Mouse (Mus musculus) CH12.LX (cell line): ENCODE results near the gene Man1b1. TPM values are rescaled to one million over a fixed set of nuclear protein-coding genes. Genes with fewer than 3 reads are reported as not detected.
A peak's percentile ranks its signal among the peaks of the same experiment; 100 is the strongest.

Experiments
- DNase-seq: peaks from one replicate; pipeline ENCODE4 v3.0.0-alpha.2; 2013; ENCODE audit errors: extremely low read depth
- H3K27ac ChIP-seq: 2 replicates; pipeline ENCODE4 v1.5.1; 2012; ENCODE audit warnings: low read depth, mild to moderate bottlenecking, control low read depth, moderate library complexity; ENCODE audit not compliant: insufficient read depth
- H3K27me3 ChIP-seq: replicated peaks from 2 replicates; pipeline ENCODE3; 2012; ENCODE audit warnings: inconsistent platforms
- H3K36me3 ChIP-seq, 2 experiments: replicated peaks in 1 of 2; 2 replicates each; pipeline versions ENCODE3 to v1.6.1; 2012; ENCODE audit warnings: inconsistent platforms in 1 of 2, low read length in 1 of 2, mild to moderate bottlenecking in 1 of 2, mixed read lengths in 1 of 2, moderate library complexity in 1 of 2; ENCODE audit not compliant: control insufficient read depth in 1 of 2, insufficient read depth in 1 of 2
- H3K4me1 ChIP-seq, 2 experiments: 2 replicates each; pipeline ENCODE4 v1.6.1; 2012; ENCODE audit warnings: inconsistent platforms in 1 of 2, moderate library complexity in 1 of 2; ENCODE audit not compliant: insufficient read depth in 2 of 2, control insufficient read depth in 1 of 2
- H3K4me2 ChIP-seq: 2 replicates; pipeline ENCODE4 v1.6.1; 2012; ENCODE audit warnings: low read depth, mild to moderate bottlenecking, control low read depth; ENCODE audit not compliant: poor library complexity, insufficient read depth, severe bottlenecking
- H3K4me3 ChIP-seq, 3 experiments: fragments of 150-350 bp in 1 of 3; sonication (generic) in 1 of 3; replicated peaks in 1 of 3; 2 replicates each; pipeline versions ENCODE3 to v1.5.1; 2011 to 2012; ENCODE audit warnings: low read depth in 2 of 3, low read length in 2 of 3, mild to moderate bottlenecking in 2 of 3, moderate library complexity in 2 of 3, control low read depth in 1 of 3, improper control_type of control experiment in 1 of 3, inconsistent platforms in 1 of 3, mixed read lengths in 1 of 3; ENCODE audit not compliant: poor library complexity in 1 of 3
- H3K79me2 ChIP-seq: replicated peaks from 2 replicates; pipeline ENCODE4 v1.6.1; 2012; ENCODE audit warnings: mild to moderate bottlenecking, moderate library complexity; ENCODE audit not compliant: control insufficient read depth, poor library complexity, insufficient read depth, severe bottlenecking; ENCODE audit errors: extremely low read depth
- H3K9ac ChIP-seq: 2 replicates; pipeline ENCODE4 v1.6.1; 2012; ENCODE audit warnings: low read depth, mild to moderate bottlenecking, control low read depth, moderate library complexity; ENCODE audit not compliant: insufficient read depth
- H3K9me3 ChIP-seq: replicated peaks from 2 replicates; pipeline ENCODE3; 2012; ENCODE audit warnings: low read length, inconsistent platforms, mixed read lengths
- CHD1 ChIP-seq: IDR thresholded peaks from 2 replicates; pipeline ENCODE4 v1.6.1; 2012; ENCODE audit warnings: low read depth, low read length, improper control_type of control experiment, inconsistent platforms
- CHD2 ChIP-seq: IDR thresholded peaks from 2 replicates; pipeline ENCODE4 v1.6.1; 2011; ENCODE audit warnings: low read length, improper control_type of control experiment
- CTCF ChIP-seq, 2 experiments: IDR thresholded peaks in 1 of 2; conservative IDR thresholded peaks in 1 of 2; 2 replicates each; pipeline ENCODE4 v1.5.1; 2011 to 2012; ENCODE audit warnings: low read depth in 2 of 2, low read length in 2 of 2, improper control_type of control experiment in 1 of 2, inconsistent platforms in 1 of 2, mild to moderate bottlenecking in 1 of 2, moderate library complexity in 1 of 2
- E2F4 ChIP-seq: IDR thresholded peaks from 2 replicates; pipeline ENCODE4 v1.6.1; 2011; ENCODE audit warnings: low read depth, low read length, improper control_type of control experiment; ENCODE audit not compliant: insufficient replicate concordance
- EP300 ChIP-seq: IDR thresholded peaks from 2 replicates; pipeline ENCODE4 v1.6.1; 2011; ENCODE audit warnings: low read length, improper control_type of control experiment
- HCFC1 ChIP-seq: IDR thresholded peaks from 2 replicates; pipeline ENCODE4 v1.6.1; 2012; ENCODE audit warnings: low read depth, mild to moderate bottlenecking, inconsistent platforms, low read length, improper control_type of control experiment
- JUND ChIP-seq: conservative IDR thresholded peaks from 2 replicates; pipeline ENCODE4 v1.6.1; 2011; ENCODE audit warnings: low read depth, low read length, improper control_type of control experiment
- KAT2A ChIP-seq: IDR thresholded peaks from 2 replicates; pipeline ENCODE4 v1.6.1; 2012; ENCODE audit warnings: low read length, improper control_type of control experiment, inconsistent platforms; ENCODE audit not compliant: insufficient replicate concordance
- MAFK ChIP-seq: IDR thresholded peaks from 2 replicates; pipeline ENCODE4 v1.6.1; 2011; ENCODE audit warnings: low read length, improper control_type of control experiment; ENCODE audit not compliant: insufficient replicate concordance
- MAX ChIP-seq: IDR thresholded peaks from 2 replicates; pipeline ENCODE4 v1.6.1; 2011; ENCODE audit warnings: low read length, improper control_type of control experiment
- MAZ ChIP-seq: IDR thresholded peaks from 2 replicates; pipeline ENCODE4 v1.6.1; 2012; ENCODE audit warnings: low read depth, mild to moderate bottlenecking, inconsistent platforms, low read length, improper control_type of control experiment, moderate library complexity
- MEF2A ChIP-seq: IDR thresholded peaks from 2 replicates; pipeline ENCODE4 v1.6.1; 2014; ENCODE audit warnings: low read depth, mild to moderate bottlenecking, inconsistent platforms, low read length, improper control_type of control experiment, borderline replicate concordance
- POLR2A ChIP-seq: IDR thresholded peaks from 2 replicates; pipeline ENCODE4 v1.6.1; 2011; ENCODE audit warnings: low read depth, mild to moderate bottlenecking, improper control_type of control experiment, low read length
- POLR2AphosphoS2 ChIP-seq: IDR thresholded peaks from 2 replicates; pipeline ENCODE4 v1.6.1; 2011; ENCODE audit warnings: low read depth, low read length, improper control_type of control experiment
- RCOR1 ChIP-seq: conservative IDR thresholded peaks from 2 replicates; pipeline ENCODE4 v1.6.1; 2012; ENCODE audit warnings: low read depth, mild to moderate bottlenecking, inconsistent platforms, low read length, improper control_type of control experiment
- SMC3 ChIP-seq: IDR thresholded peaks from 2 replicates; pipeline ENCODE4 v1.6.1; 2011; ENCODE audit warnings: low read depth, low read length, improper control_type of control experiment
- TBP ChIP-seq: conservative IDR thresholded peaks from 2 replicates; pipeline ENCODE4 v1.6.1; 2011; ENCODE audit warnings: low read depth, low read length, improper control_type of control experiment
- UBTF ChIP-seq: IDR thresholded peaks from 2 replicates; pipeline ENCODE4 v1.6.1; 2012; ENCODE audit warnings: low read depth, mild to moderate bottlenecking, inconsistent platforms, low read length, improper control_type of control experiment, moderate library complexity
- USF1 ChIP-seq: IDR thresholded peaks from 2 replicates; pipeline ENCODE4 v1.6.1; 2014; ENCODE audit warnings: low read depth, mild to moderate bottlenecking, inconsistent platforms, low read length, improper control_type of control experiment
- USF2 ChIP-seq: conservative IDR thresholded peaks from 2 replicates; pipeline ENCODE4 v1.6.1; 2011; ENCODE audit warnings: low read depth, low read length, improper control_type of control experiment
- ZNF384 ChIP-seq: IDR thresholded peaks from 2 replicates; pipeline ENCODE4 v1.6.1; 2012; ENCODE audit warnings: low read depth, low read length, improper control_type of control experiment, inconsistent platforms
- dilution Hi-C: fragments of 300-500 bp; cut with MboI; formaldehyde crosslinking; loops from 2 replicates; pipeline ENCODE4 v1.14.3; 2020; ENCODE audit warnings: low sequenced_read_pairs; ENCODE audit not compliant: extremely low pct_unique_long_range_greater_than_20kb, extremely low pct_ligation_motif_present
- in situ Hi-C: fragments of 300-500 bp; cut with MboI; formaldehyde crosslinking; loops from 3 replicates; pipeline ENCODE4 v1.14.3; 2019; ENCODE audit warnings: low sequenced_read_pairs, low pct_ligation_motif_present, low pct_unique_long_range_greater_than_20kb, mixed read lengths
- polyA plus RNA-seq: library from polyadenylated mRNA; unstranded; fragments of >175 nt; gene quantifications from 2 replicates; pipeline ENCODE4 v1.2.1, GENCODE M21; 2012; ENCODE audit warnings: low read depth; ENCODE audit not compliant: insufficient read length
- total RNA-seq, 2 experiments: library from RNA; depleted of rRNA; stranded (reverse); fragments of 300-350 nt in 1 of 2; fragments of >200 nt in 1 of 2; gene quantifications; 2 replicates each; pipeline ENCODE4 v1.2.3; 2012 to 2014

Man1b1 gene
- total and polyA plus RNA-seq, 3 experiments: 39.3 to 68.8 (median 45.7) TPM

- no peak overlapping the region for H3K27ac ChIP-seq
- dilution Hi-C loops (no loop called here), in situ Hi-C loops (no loop called here)
Measured at GRCm38 (mm10) chr2:25364313-25364712, 32.2 kb downstream of the Man1b1 start.

DNA sequence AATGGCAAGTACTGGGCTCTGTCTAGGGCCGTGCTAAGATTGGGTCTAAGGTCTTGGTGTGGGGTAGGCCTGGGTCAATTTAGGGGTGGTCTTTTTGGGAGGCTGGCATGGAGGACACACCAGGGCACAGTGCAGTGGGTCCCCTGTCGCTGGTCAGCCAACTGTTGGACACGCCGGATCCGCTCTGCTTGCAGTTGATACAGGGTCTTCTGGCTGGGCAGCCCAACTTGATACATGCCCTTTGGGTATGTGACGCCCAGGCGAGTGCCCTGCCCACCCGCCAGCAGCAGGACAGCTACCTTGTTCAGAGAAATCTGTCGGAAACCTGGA, 32.6 kb downstream of the Man1b1 start:
- no peaks in the 10 kb centered on the region for H3K9me3 ChIP-seq
- no peaks in the 10 kb centered on the region for H3K79me2 ChIP-seq
- peaks cover 7 to 11% of the 10 kb centered on the region in 2 experiments; a peak in 3 of 4 replicates for H3K4me1 ChIP-seq
- peaks cover 20 to 47% of the 10 kb centered on the region in 2 experiments for H3K36me3 ChIP-seq
- H3K9ac ChIP-seq: peak overlapping the region; percentile 71; the same call in 1 of the 2 replicates
- H3K4me2 ChIP-seq: peak overlapping the region; percentile 88; the same call in 1 of the 2 replicates
- peak overlapping the region; percentile 60 to 80 (median 69) for H3K4me3 ChIP-seq
- H3K27ac ChIP-seq: no peak overlapping the region
- in situ Hi-C loops: loop anchor here (5.0 kb wide), 1 partner anchor 38 kb away; no protein-coding TSS in a partner anchor
- peaks cover 22% of the 10 kb centered on the region for H3K27me3 ChIP-seq
- no peak for DNase-seq
- TF ChIP-seq KAT2A (no peak), POLR2A (no peak), MEF2A (no peak), CHD1 (no peak), JUND (no peak), E2F4 (no peak), UBTF (no peak), TBP (no peak), USF1 (no peak), MAFK (no peak), POLR2AphosphoS2 (no peak), HCFC1 (no peak), RCOR1 (no peak), CTCF (conservative IDR thresholded peaks at IDR 0.05 in 1 of 2, IDR thresholded peaks at IDR 0.05 in 1 of 2; ENCODE audit: low read depth in 2 of 2, low read length in 2 of 2) (no peak), USF2 (no peak)
- dilution Hi-C loops: no loop called here

More at GRCm38 (mm10) chr2:25364313-25364712, 32.2 kb downstream of the Man1b1 start:
- Histone ChIP-seq H3K9me3 (no peaks in the 10 kb centered on the region), H3K4me1 (peaks cover 7 to 11% of the 10 kb centered on the region in 2 experiments; a peak in 3 of 4 replicates), H3K4me3 (no peak overlapping the region), H3K27me3 (peaks cover 21% of the 10 kb centered on the region), H3K4me2 (no peak overlapping the region), H3K36me3 (peaks cover 20 to 51% of the 10 kb centered on the region in 2 experiments), H3K79me2 (no peaks in the 10 kb centered on the region), H3K9ac (no peak overlapping the region)
- no peak for TF ChIP-seq UBTF
- no peak for TF ChIP-seq EP300
- no peak for TF ChIP-seq USF2
- TF ChIP-seq MAFK: no peak
- TF ChIP-seq MAX: no peak
- TF ChIP-seq MAZ: no peak
- TF ChIP-seq ZNF384: no peak
- TF ChIP-seq CHD2: no peak
- TF ChIP-seq SMC3: no peak
- no peak for DNase-seq
